Mouse (Mus musculus): ENCODE measurements around the gene Sh2d4b. TPM values are rescaled to one million over a fixed set of nuclear protein-coding genes. Genes with fewer than 3 reads are reported as not detected.
A peak's percentile ranks its signal among the peaks of the same experiment; 100 is the strongest.

The Sh2d4b gene
- total and polyA plus RNA-seq, 2 experiments from 2014 or later, result 0.98 to 3.9 TPM

- peak overlapping the region; percentile 24; the same call in 1 of the 2 replicates for H3K4me3 ChIP-seq (ENCODE audit: low read depth, low read length)
- H3K27ac ChIP-seq (ENCODE audit: low read depth, low read length), result no peak overlapping the region
- WGBS, result 13% methylated on average over 23 of the region's 23 CpGs
- no peaks in the 10 kb centered on the region for H3K9me3 ChIP-seq (ENCODE audit: low read length)
- peak; percentile 88 for DNase-seq
- peak overlapping the region; percentile 50 for H3K4me2 ChIP-seq (ENCODE audit: low read depth)
- peak overlapping the region; percentile 28; the same call in 1 of the 2 replicates for H3K9ac ChIP-seq
- TF ChIP-seq CTCF (IDR thresholded peaks at IDR 0.05; ENCODE audit: low read depth), result peak; percentile 94
- ATAC-seq, result peak; percentile 91
- no peaks in the 10 kb centered on the region for H3K36me3 ChIP-seq (ENCODE audit: insufficient read depth)
- no peaks in the 10 kb centered on the region for H3K4me1 ChIP-seq (ENCODE audit: insufficient read depth)
- no peaks in the 10 kb centered on the region for H3K27me3 ChIP-seq (ENCODE audit: insufficient read depth, low read length)
Observed at GRCm38 (mm10) chr14:40894576-40895247, 1.6 kb upstream of the Sh2d4b start.

GRCm38 (mm10) chr14:40893884-40894283, 818 bp upstream of the Sh2d4b start:
- H3K4me2 ChIP-seq (ENCODE audit: low read depth), result no peak overlapping the region
- no peak overlapping the region for H3K9ac ChIP-seq
- H3K4me1 ChIP-seq (ENCODE audit: insufficient read depth), result no peaks in the 10 kb centered on the region
- no peak for TF ChIP-seq CTCF (IDR thresholded peaks at IDR 0.05; ENCODE audit: low read depth)
- H3K27ac ChIP-seq (ENCODE audit: low read depth, low read length), result no peak overlapping the region
- H3K27me3 ChIP-seq (ENCODE audit: insufficient read depth, low read length), result no peaks in the 10 kb centered on the region
- WGBS, result 70% methylated on average over 8 of the region's 8 CpGs
- DNase-seq (no peak), ATAC-seq (no peak)
- H3K4me3 ChIP-seq (ENCODE audit: low read depth, low read length), result no peak overlapping the region
- no peaks in the 10 kb centered on the region for H3K36me3 ChIP-seq (ENCODE audit: insufficient read depth)
- no peaks in the 10 kb centered on the region for H3K9me3 ChIP-seq (ENCODE audit: low read length)

- 78% methylated on average over 7 of the region's 7 CpGs for WGBS
- TF ChIP-seq CTCF (IDR thresholded peaks at IDR 0.05; ENCODE audit: low read depth), result no peak
- no peak overlapping the region for H3K4me3 ChIP-seq (ENCODE audit: low read depth, low read length)
Observed at GRCm38 (mm10) chr14:40892326-40892825, 690 bp downstream of the Sh2d4b start.

GRCm38 (mm10) chr14:40891506-40891905, 1.6 kb downstream of the Sh2d4b start:
- Histone ChIP-seq H3K27ac (ENCODE audit: low read depth, low read length) (no peak overlapping the region), H3K9ac (no peak overlapping the region), H3K4me3 (ENCODE audit: low read depth, low read length) (no peak overlapping the region), H3K4me1 (ENCODE audit: insufficient read depth) (no peaks in the 10 kb centered on the region), H3K4me2 (ENCODE audit: low read depth) (no peak overlapping the region), H3K27me3 (ENCODE audit: insufficient read depth, low read length) (no peaks in the 10 kb centered on the region), H3K9me3 (ENCODE audit: low read length) (no peaks in the 10 kb centered on the region), H3K36me3 (ENCODE audit: insufficient read depth) (no peaks in the 10 kb centered on the region)
- WGBS, result 93% methylated on average over 4 of the region's 4 CpGs
- TF ChIP-seq CTCF (IDR thresholded peaks at IDR 0.05; ENCODE audit: low read depth), result no peak
- ATAC-seq (no peak), DNase-seq (no peak)

More at GRCm38 (mm10) chr14:40892326-40892825, 690 bp downstream of the Sh2d4b start:
- no peaks in the 10 kb centered on the region for H3K27me3 ChIP-seq (ENCODE audit: insufficient read depth, low read length)
- no peak for ATAC-seq
- no peak for DNase-seq
- no peaks in the 10 kb centered on the region for H3K9me3 ChIP-seq (ENCODE audit: low read length)
- no peaks in the 10 kb centered on the region for H3K4me1 ChIP-seq (ENCODE audit: insufficient read depth)
- no peak overlapping the region for H3K9ac ChIP-seq
- no peak overlapping the region for H3K27ac ChIP-seq (ENCODE audit: low read depth, low read length)
- H3K36me3 ChIP-seq (ENCODE audit: insufficient read depth), result no peaks in the 10 kb centered on the region
- no peak overlapping the region for H3K4me2 ChIP-seq (ENCODE audit: low read depth)

- no peak for ATAC-seq
- no peaks in the 10 kb centered on the region for H3K36me3 ChIP-seq (ENCODE audit: insufficient read depth)
- TF ChIP-seq CTCF (IDR thresholded peaks at IDR 0.05; ENCODE audit: low read depth), result no peak
- no peak overlapping the region for H3K4me2 ChIP-seq (ENCODE audit: low read depth)
- no peaks in the 10 kb centered on the region for H3K27me3 ChIP-seq (ENCODE audit: insufficient read depth, low read length)
- 78% methylated on average over 4 of the region's 4 CpGs for WGBS
- no peaks in the 10 kb centered on the region for H3K4me1 ChIP-seq (ENCODE audit: insufficient read depth)
- H3K4me3 ChIP-seq (ENCODE audit: low read depth, low read length), result no peak overlapping the region
- no peaks in the 10 kb centered on the region for H3K9me3 ChIP-seq (ENCODE audit: low read length)
- DNase-seq, result no peak
- no peak overlapping the region for H3K9ac ChIP-seq
- H3K27ac ChIP-seq (ENCODE audit: low read depth, low read length), result no peak overlapping the region
Observed at GRCm38 (mm10) chr14:40889704-40890103, 3.4 kb downstream of the Sh2d4b start.

- Histone ChIP-seq H3K27ac (ENCODE audit: low read depth, low read length) (no peak overlapping the region), H3K4me2 (ENCODE audit: low read depth) (no peak overlapping the region), H3K9me3 (ENCODE audit: low read length) (no peaks in the 10 kb centered on the region), H3K4me1 (ENCODE audit: insufficient read depth) (no peaks in the 10 kb centered on the region), H3K36me3 (ENCODE audit: insufficient read depth) (no peaks in the 10 kb centered on the region), H3K27me3 (ENCODE audit: insufficient read depth, low read length) (no peaks in the 10 kb centered on the region), H3K4me3 (ENCODE audit: low read depth, low read length) (no peak overlapping the region), H3K9ac (no peak overlapping the region)
- whole genome bisulfite sequencing, result 89% methylated on average over 2 of the region's 2 CpGs
- TF ChIP-seq CTCF (IDR thresholded peaks at IDR 0.05; ENCODE audit: low read depth), result no peak
- no peak for DNase-seq
- no peak for ATAC-seq
Observed at GRCm38 (mm10) chr14:40889181-40889580, 3.9 kb downstream of the Sh2d4b start.

GRCm38 (mm10) chr14:40886428-40887202, 6.5 kb downstream of the Sh2d4b start:
- Histone ChIP-seq H3K4me1 (ENCODE audit: insufficient read depth) (no peaks in the 10 kb centered on the region), H3K36me3 (ENCODE audit: insufficient read depth) (no peaks in the 10 kb centered on the region)
- DNase-seq, result no peak

More at GRCm38 (mm10) chr14:40886428-40887202, 6.5 kb downstream of the Sh2d4b start:
- 84% methylated on average over 6 of the region's 6 CpGs for WGBS
- ATAC-seq, result no peak
- H3K4me3 ChIP-seq (ENCODE audit: low read depth, low read length), result no peak overlapping the region
- H3K27me3 ChIP-seq (ENCODE audit: insufficient read depth, low read length), result no peaks in the 10 kb centered on the region
- H3K9ac ChIP-seq, result no peak overlapping the region
- H3K27ac ChIP-seq (ENCODE audit: low read depth, low read length), result no peak overlapping the region
- peak; percentile 53 for TF ChIP-seq CTCF (IDR thresholded peaks at IDR 0.05; ENCODE audit: low read depth)
- no peaks in the 10 kb centered on the region for H3K9me3 ChIP-seq (ENCODE audit: low read length)
- H3K4me2 ChIP-seq (ENCODE audit: low read depth), result no peak overlapping the region
